Mouse (Mus musculus) MEL (cell line): ENCODE measurements around the gene Slc35e4. TPM values are rescaled to one million over a fixed set of nuclear protein-coding genes. Genes with fewer than 3 reads are reported as not detected.

Source experiments
- DNase-seq: peaks from one replicate; pipeline ENCODE4 v3.0.0; 2011; ENCODE audit warnings: low read depth, low spot score
- H3K27ac ChIP-seq: 2 replicates; pipeline ENCODE4 v1.5.1; 2012; ENCODE audit warnings: low read depth, mild to moderate bottlenecking, control low read depth, low read length, moderate library complexity; ENCODE audit not compliant: control insufficient read depth
- H3K27me3 ChIP-seq, 2 experiments: fragments of 150-350 bp in 1 of 2; sonication (generic) in 1 of 2; 2 replicates each; pipeline ENCODE4 v1.6.1; 2012; ENCODE audit warnings: low read length in 2 of 2, mild to moderate bottlenecking in 2 of 2, improper control_type of control experiment in 1 of 2, moderate library complexity in 1 of 2; ENCODE audit not compliant: insufficient read depth in 2 of 2, control insufficient read depth in 1 of 2
- H3K36me3 ChIP-seq, 2 experiments: 2 replicates each; pipeline ENCODE4 v1.6.1; 2012 to 2014; ENCODE audit warnings: low read length in 2 of 2, improper control_type of control experiment in 1 of 2, inconsistent platforms in 1 of 2, mild to moderate bottlenecking in 1 of 2; ENCODE audit not compliant: insufficient read depth in 2 of 2, control insufficient read depth in 1 of 2
- H3K4me1 ChIP-seq, 2 experiments: fragments of 150-350 bp in 1 of 2; sonication (generic) in 1 of 2; 2 replicates each; pipeline ENCODE4 v1.6.1; 2012; ENCODE audit warnings: low read length in 2 of 2, improper control_type of control experiment in 1 of 2, mild to moderate bottlenecking in 1 of 2; ENCODE audit not compliant: insufficient read depth in 2 of 2, control insufficient read depth in 1 of 2
- H3K4me3 ChIP-seq, 2 experiments: fragments of 150-350 bp in 1 of 2; sonication (generic) in 1 of 2; 2 replicates each; pipeline ENCODE4 v1.5.1; 2012; ENCODE audit warnings: low read depth in 2 of 2, low read length in 2 of 2, mild to moderate bottlenecking in 2 of 2, moderate library complexity in 2 of 2, control low read depth in 1 of 2, improper control_type of control experiment in 1 of 2; ENCODE audit not compliant: control insufficient read depth in 1 of 2, insufficient read depth in 1 of 2
- H3K79me2 ChIP-seq: 2 replicates; pipeline ENCODE4 v1.6.1; 2012; ENCODE audit warnings: mild to moderate bottlenecking, low read length, moderate library complexity; ENCODE audit not compliant: control insufficient read depth, poor library complexity, insufficient read depth
- H3K9ac ChIP-seq: 2 replicates; pipeline ENCODE4 v1.6.1; 2012; ENCODE audit warnings: low read depth, mild to moderate bottlenecking, control low read depth, low read length, moderate library complexity; ENCODE audit not compliant: control insufficient read depth, poor library complexity, severe bottlenecking
- H3K9me3 ChIP-seq: fragments of 150-350 bp; sonication (generic); replicated peaks from 2 replicates; pipeline ENCODE4 v1.6.1; 2012; ENCODE audit warnings: mild to moderate bottlenecking, low read length, improper control_type of control experiment, moderate library complexity; ENCODE audit not compliant: insufficient read depth
- CHD1 ChIP-seq: IDR thresholded peaks from 2 replicates; pipeline ENCODE4 v1.6.1; 2012; ENCODE audit warnings: low read depth, mild to moderate bottlenecking, inconsistent platforms, low read length, improper control_type of control experiment
- EP300 ChIP-seq, 2 experiments: IDR thresholded peaks; 2 replicates each; pipeline ENCODE4 v1.6.1; 2011; ENCODE audit warnings: improper control_type of control experiment in 2 of 2, low read length in 2 of 2, low read depth in 1 of 2, mild to moderate bottlenecking in 1 of 2
- ETS1 ChIP-seq: IDR thresholded peaks from 2 replicates; pipeline ENCODE4 v1.6.1; 2012; ENCODE audit warnings: low read depth, mild to moderate bottlenecking, inconsistent platforms, low read length, improper control_type of control experiment, moderate library complexity
- HCFC1 ChIP-seq: IDR thresholded peaks from 2 replicates; pipeline ENCODE4 v1.6.1; 2012; ENCODE audit warnings: low read depth, mild to moderate bottlenecking, inconsistent platforms, low read length, improper control_type of control experiment, moderate library complexity
- JUND ChIP-seq: IDR thresholded peaks from 2 replicates; pipeline ENCODE4 v1.6.1; 2011; ENCODE audit warnings: low read depth, mild to moderate bottlenecking, improper control_type of control experiment, low read length
- KAT2A ChIP-seq: conservative IDR thresholded peaks from 2 replicates; pipeline ENCODE4 v1.6.1; 2012; ENCODE audit warnings: low read depth, low read length, improper control_type of control experiment, inconsistent platforms
- MEF2A ChIP-seq: IDR thresholded peaks from 2 replicates; pipeline ENCODE4 v1.6.1; 2014; ENCODE audit warnings: low read depth, mild to moderate bottlenecking, inconsistent platforms, low read length, improper control_type of control experiment; ENCODE audit not compliant: poor library complexity, insufficient replicate concordance, severe bottlenecking; ENCODE audit errors: extremely low read depth
- MYB ChIP-seq: IDR thresholded peaks from 2 replicates; pipeline ENCODE4 v1.6.1; 2011; ENCODE audit warnings: mild to moderate bottlenecking, low read depth, low read length, improper control_type of control experiment
- NRF1 ChIP-seq: IDR thresholded peaks from 2 replicates; pipeline ENCODE4 v1.6.1; 2014; ENCODE audit warnings: low read depth, mild to moderate bottlenecking, inconsistent platforms, low read length, improper control_type of control experiment, moderate library complexity; ENCODE audit not compliant: poor library complexity, insufficient read depth, severe bottlenecking
- POLR2A ChIP-seq, 2 experiments: IDR thresholded peaks; 2 replicates each; pipeline ENCODE4 v1.6.1; 2011 to 2012; ENCODE audit warnings: low read length in 2 of 2, mild to moderate bottlenecking in 2 of 2, control low read depth in 1 of 2, improper control_type of control experiment in 1 of 2, low read depth in 1 of 2, moderate library complexity in 1 of 2; ENCODE audit not compliant: control insufficient read depth in 1 of 2, insufficient read depth in 1 of 2, poor library complexity in 1 of 2
- RAD21 ChIP-seq: IDR thresholded peaks from 2 replicates; pipeline ENCODE4 v1.6.1; 2011; ENCODE audit warnings: mild to moderate bottlenecking, low read depth, low read length, improper control_type of control experiment
- RCOR1 ChIP-seq: IDR thresholded peaks from 2 replicates; pipeline ENCODE4 v1.6.1; 2012; ENCODE audit warnings: low read depth, mild to moderate bottlenecking, inconsistent platforms, low read length, improper control_type of control experiment
- TCF12 ChIP-seq: IDR thresholded peaks from 2 replicates; pipeline ENCODE4 v1.6.1; 2014; ENCODE audit warnings: low read depth, mild to moderate bottlenecking, inconsistent platforms, low read length, improper control_type of control experiment, moderate library complexity
- ZMIZ1 ChIP-seq: IDR thresholded peaks from 2 replicates; pipeline ENCODE4 v1.6.1; 2012; ENCODE audit warnings: low read depth, mild to moderate bottlenecking, inconsistent platforms, low read length, improper control_type of control experiment, moderate library complexity
- polyA plus RNA-seq, 2 experiments: library from polyadenylated mRNA; stranded (reverse) in 1 of 2; unstranded in 1 of 2; fragments of >175 nt in 1 of 2; fragments of >200 nt in 1 of 2; gene quantifications; 2 replicates each; pipeline versions ENCODE4 v1.2.1 to v1.2.4; 2012; ENCODE audit warnings: low replicate concordance in 2 of 2, low read depth in 1 of 2; ENCODE audit not compliant: insufficient read length in 2 of 2, insufficient read depth in 1 of 2, missing spikeins in 1 of 2
- total RNA-seq: library from RNA; depleted of rRNA; stranded (reverse); fragments of 300-350 nt; gene quantifications from 2 replicates; pipeline ENCODE4 v1.2.3, GENCODE M21; 2012

Gene Slc35e4
- total and polyA plus RNA-seq, 3 experiments, result 12.1 to 14.0 TPM; not detected in 1

GRCm38 (mm10) chr11:3935135-3935534 lies 20.7 kb upstream of the Slc35e4 start:
- Histone ChIP-seq H3K4me1 (peaks cover 0 to 16% of the 10 kb centered on the region in 2 experiments; a peak in 3 of 4 replicates), H3K36me3 (peaks cover 0 to 12% of the 10 kb centered on the region in 2 experiments; a peak in 2 of 4 replicates), H3K27ac (no peak overlapping the region), H3K9ac (no peak overlapping the region), H3K4me3 (no peak overlapping the region), H3K79me2 (no peaks in the 10 kb centered on the region; the same call in 1 of the 2 replicates), H3K9me3 (no peaks in the 10 kb centered on the region), H3K27me3 (peaks cover 11 to 26% of the 10 kb centered on the region in 2 experiments)
- no peak for DNase-seq
- no peak for TF ChIP-seq KAT2A

GRCm38 (mm10) chr11:3933756-3934285 lies 19.4 kb upstream of the Slc35e4 start:
- H3K9me3 ChIP-seq, result no peaks in the 10 kb centered on the region
- no peak overlapping the region for H3K27ac ChIP-seq
- peaks cover 3 to 20% of the 10 kb centered on the region in 2 experiments for H3K27me3 ChIP-seq
- no peak overlapping the region for H3K9ac ChIP-seq
- no peaks in the 10 kb centered on the region; the same call in 1 of the 2 replicates for H3K79me2 ChIP-seq
- TF ChIP-seq MEF2A (no peak), NRF1 (no peak), TCF12 (no peak), RAD21 (no peak), KAT2A (no peak), MYB (no peak), CHD1 (no peak), ZMIZ1 (no peak), ETS1 (no peak), POLR2A (IDR thresholded peaks at IDR 0.05; ENCODE audit: control insufficient read depth in 1 of 2, insufficient read depth in 1 of 2, low read depth in 1 of 2, low read length in 2 of 2, poor library complexity in 1 of 2) (no peak), JUND (no peak), EP300 (IDR thresholded peaks at IDR 0.05; ENCODE audit: low read depth in 1 of 2, low read length in 2 of 2) (no peak), HCFC1 (no peak), RCOR1 (no peak)
- no peak for DNase-seq
- no peak overlapping the region for H3K4me3 ChIP-seq
- H3K4me1 ChIP-seq, result peaks cover 0 to 21% of the 10 kb centered on the region in 2 experiments; a peak in 3 of 4 replicates
- peaks cover 0 to 14% of the 10 kb centered on the region in 2 experiments; a peak in 2 of 4 replicates for H3K36me3 ChIP-seq
